Mouse (Mus musculus) CD8-positive naive resting alpha-beta T cell, adult 57 days (primary cell): ENCODE results near the gene Scfd1. TPM values are rescaled to one million over a fixed set of nuclear protein-coding genes. Genes with fewer than 3 reads are reported as not detected.

Source experiments
- total RNA-seq: library from RNA; stranded (reverse); gene quantifications from one replicate; pipeline ENCODE4 v1.2.4, GENCODE M21; 2023

Scfd1 gene
- total RNA-seq = 48.2 TPM

GRCm38 (mm10) chr12:51377003-51377887 lies at the start of gene Scfd1:
TSS of gene Scfd1 (plus strand) at chr12:51377510.

GRCm38 (mm10) chr12:51347988-51348697 lies 29.2 kb upstream of the Scfd1 start, which contains the start of gene G2e3:
TSS of gene G2e3 (plus strand) at chr12:51348061.

Other genes with a start within 250 kb of the Scfd1 start
- gene G2e3, start 29.4 kb upstream of the Scfd1 start, total RNA-seq = 13.4 TPM
- gene Coch, start 215.8 kb downstream of the Scfd1 start, total RNA-seq = 0.55 TPM